Mouse (Mus musculus): ENCODE data around the gene Slc12a7.
A peak's percentile ranks its signal among the peaks of the same experiment; 100 is the strongest.
"Not testable (repeated sequence)": the region's sequence is repeated elsewhere in the genome, so short reads cannot be mapped to it uniquely, and the experiment has no call there.

The Slc12a7 gene

DNA sequence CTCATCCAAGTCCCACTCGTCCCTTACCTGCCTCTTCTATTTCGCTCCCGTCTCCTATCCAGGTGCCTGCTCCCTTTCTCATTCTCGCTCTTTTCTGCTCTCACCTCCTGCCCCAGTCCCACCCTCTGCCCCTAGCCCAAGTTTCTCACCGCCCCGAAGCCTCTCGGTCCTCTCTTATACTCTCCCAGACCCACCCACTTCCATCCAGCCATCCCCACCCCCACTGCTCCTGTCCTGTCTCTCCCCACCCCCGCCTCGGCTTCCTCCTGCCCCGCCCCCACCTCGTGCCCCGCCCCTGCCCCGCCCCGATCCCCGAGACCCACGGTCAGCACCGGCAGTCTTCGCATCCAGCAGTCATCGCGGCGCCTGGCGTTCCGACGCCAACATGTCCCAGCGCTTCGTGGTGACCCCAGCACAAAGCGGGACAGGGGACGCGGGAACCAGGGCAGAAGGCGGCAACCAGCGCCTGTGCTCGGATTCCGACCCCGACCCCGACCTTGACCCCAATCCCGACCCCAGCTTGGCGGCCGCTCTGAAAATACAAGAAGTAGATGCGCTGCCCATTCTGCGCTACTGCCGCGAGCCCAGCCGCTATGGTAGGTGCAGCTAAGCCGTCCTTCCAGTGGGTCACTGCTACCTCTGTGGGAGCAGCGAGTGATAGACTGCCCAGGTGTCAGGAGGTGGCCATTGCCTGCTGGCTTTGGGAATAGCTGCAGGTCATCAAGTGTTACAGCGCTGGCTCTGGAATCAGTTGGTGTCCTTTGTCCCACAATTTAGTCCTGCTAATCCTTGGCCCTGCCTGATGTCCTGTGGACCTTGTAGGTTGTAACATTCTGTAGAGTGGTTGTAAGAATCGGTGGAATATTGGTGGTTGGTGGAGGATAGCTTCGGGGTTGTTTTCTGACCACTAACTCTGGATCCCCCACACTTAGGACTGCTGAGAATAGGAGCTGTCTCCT, at the start of gene Slc12a7:
Slc12a7 (plus strand) TSS at position 353 of the 959 bp plus-strand sequence.
- DNase-seq (ENCODE audit: low spot score in 2 of 2): peak; percentile 36 to 52

DNA sequence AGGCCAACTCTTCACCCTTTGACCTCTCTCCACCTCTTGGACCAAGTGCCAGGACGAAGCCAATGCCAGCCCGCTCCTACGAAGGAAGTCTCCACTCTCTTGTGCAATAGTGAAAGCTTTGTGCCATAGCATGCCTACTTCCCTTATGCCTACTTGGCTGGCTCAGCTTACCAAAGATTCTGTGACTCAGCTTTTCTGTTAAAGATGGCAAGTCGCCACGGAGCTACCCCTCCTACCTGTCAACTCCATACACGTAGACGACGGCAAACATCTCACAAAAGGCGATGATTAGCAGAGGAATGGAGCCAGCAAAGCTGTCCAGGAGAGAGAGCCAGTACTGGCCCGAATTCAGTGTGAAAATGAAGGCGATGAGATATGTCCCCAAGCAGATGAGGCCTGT, 49.2 kb upstream of the Slc12a7 start:
- no peak for DNase-seq (ENCODE audit: low spot score in 2 of 2)

DNA sequence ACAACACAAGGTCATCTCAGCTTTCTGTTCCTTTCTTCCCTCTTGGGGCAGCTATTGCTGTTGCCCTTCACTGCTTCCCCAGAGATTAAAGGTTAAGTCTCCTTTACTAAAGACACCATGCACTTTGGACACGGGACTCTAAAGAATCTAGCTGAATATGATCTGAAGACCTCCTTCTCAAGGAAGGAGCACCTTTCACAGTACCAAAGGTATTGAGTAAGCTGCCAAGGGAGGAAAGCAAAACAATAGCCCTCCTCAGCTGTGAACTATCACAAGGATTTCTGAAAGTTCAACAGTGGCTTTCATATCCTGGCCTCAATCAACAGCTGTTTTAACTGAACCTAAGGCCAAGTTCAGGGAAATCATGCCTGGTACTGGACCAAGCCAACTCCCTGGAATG, 48.5 kb upstream of the Slc12a7 start:
- no peak for DNase-seq (ENCODE audit: low spot score in 2 of 2)

DNA sequence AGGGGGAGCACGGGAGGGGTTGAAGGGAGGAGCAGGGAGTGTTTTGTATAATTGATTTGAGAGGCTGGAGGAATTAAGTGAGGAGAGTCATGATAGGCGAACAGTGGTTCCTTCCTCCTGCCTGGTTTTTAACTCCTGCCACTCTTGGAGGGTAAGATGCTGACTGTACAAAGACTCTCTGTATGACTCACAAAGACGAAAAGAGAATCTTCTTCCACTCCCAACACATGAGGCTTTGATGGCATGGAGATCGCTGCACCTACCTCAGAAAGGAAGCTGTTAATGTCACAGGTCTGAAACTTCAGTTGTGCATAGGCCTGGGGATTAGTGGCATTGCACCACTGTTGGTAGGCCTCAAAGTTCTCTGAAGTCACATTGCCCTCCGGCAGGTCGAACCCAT, 47.4 kb upstream of the Slc12a7 start:
- DNase-seq (ENCODE audit: low spot score in 2 of 2): no peak

DNA sequence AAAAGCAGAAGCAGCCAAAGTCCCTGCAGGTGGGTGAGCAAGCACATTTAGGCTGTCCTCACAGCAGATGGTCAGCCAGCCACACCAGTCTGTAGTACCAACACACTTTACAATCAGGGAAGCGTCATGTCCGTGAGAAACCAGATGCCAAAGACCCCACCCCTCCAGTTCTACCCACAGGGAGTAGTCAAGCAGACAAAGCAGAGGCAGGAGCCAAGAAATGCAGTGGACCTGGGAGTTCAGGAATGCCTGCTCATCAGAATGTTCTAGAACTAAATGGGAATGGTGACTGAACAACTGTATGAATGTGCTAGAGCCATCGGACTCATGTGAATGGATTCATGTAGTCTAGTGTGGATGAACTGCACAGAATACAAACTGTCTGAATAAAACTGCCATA, 45.3 kb upstream of the Slc12a7 start:
- no peak for DNase-seq (ENCODE audit: low spot score in 2 of 2)

DNA sequence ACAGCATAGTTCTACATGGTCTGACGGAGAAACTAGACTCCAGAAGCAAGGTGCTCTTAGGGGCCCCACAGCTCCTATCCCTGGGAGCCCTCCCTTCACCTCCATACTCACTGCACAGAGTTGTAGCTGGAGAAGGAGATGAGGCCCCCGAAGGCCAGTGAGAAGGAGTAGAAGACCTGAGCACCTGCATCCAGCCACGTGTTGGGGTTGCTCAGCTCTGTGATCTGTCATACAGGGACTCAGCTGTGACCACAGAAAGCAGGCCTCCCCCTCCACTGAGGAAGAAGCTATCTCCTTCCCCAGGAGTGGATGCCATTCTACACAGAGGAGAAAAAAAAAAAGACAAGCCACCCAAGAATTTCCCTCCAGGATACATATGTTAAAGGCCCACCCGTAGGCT, 44.0 kb upstream of the Slc12a7 start:
- DNase-seq (ENCODE audit: low spot score in 2 of 2): no peak

DNA sequence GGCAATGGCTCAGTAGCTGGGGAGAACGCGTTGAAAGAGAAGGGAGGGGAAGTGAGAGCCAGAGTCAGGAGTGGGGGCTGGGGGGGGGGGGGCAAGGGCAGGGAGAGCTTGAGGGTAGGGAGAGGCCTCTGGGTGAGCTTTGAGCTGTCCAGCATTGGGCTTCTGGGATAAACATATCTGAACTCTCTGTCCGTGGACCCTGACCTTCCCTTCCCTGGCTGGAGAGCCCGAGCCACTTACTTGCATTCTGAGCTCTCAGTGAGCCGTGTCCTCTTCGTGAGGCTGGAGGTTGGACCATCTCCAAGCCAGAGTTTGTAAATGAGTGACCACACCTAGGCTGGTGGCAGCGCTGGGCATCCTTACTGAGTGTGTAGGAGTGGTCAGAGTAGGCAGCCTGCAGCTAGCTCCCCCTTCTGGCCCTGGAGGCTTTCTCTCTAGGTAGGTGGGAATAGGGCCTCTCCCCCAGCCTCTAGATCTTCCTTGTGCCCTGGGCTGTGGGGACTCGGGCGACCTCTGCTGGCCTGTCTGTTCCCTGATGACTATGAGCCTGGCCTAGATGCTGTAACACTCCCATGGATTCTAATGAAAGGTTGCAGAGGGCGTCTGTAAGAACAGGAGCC, 40.5 kb upstream of the Slc12a7 start:
- peak in 1 of 2 experiments; percentile 34 for DNase-seq (ENCODE audit: low spot score in 2 of 2)

DNA sequence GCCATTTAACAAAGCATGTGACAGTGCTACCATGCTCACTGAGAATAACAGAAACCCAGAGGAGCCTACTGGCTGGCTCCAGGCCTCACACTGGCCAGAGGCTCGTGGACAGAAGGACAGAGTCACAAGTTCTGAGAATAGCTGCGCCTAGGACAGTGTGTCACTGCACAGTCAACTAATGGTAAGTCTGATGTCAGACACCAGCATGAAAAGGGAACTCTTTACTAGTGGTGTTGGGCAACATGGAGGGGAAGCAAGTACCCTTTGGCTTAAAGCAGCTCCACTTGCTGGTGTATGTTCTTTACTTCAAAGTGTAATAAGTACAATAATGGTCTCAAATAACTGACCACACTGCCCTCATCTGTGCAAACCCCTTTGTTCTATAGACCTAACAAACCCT, 39.6 kb upstream of the Slc12a7 start:
- no peak for DNase-seq (ENCODE audit: low spot score in 2 of 2)

DNA sequence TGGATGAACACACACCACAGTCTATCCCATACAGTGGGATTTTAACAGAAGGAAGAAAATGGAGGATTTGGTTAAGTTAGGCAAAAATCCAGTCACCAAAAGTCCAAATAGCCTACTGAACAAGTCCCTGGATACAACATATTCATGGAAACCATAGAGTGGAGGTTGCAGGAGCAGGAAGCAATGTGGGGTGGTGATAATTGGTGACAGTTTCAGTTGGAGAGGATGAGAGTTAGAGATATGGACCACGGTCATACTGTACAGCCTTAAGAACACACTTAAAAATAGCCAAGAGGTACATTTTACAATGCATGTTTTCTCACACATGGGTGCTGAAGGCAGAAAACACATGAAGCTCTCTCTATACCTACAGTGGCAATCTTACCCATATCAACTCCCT, 37.9 kb upstream of the Slc12a7 start:
- DNase-seq (ENCODE audit: low spot score in 2 of 2): no peak

DNA sequence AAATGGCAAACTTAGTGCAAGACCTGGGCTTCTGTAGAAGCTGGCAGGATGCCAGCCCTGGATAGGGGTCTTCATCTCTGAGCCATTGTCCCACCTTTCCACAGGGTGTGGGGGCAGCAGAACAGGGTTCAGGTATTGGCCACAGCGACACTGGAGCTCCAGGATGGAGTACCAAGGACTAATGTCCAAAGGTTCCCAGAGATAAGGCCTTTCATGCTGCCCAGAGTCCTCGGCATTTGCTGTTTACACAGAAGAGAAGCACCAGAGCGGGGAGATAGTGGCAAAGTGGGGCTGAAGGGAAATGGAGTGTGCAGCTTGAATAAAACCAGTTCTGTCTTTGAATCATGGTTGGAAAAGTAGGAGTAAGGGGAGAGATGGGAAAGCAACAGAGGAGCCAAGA, 36.4 kb upstream of the Slc12a7 start:
- DNase-seq (ENCODE audit: low spot score in 2 of 2): no peak

DNA sequence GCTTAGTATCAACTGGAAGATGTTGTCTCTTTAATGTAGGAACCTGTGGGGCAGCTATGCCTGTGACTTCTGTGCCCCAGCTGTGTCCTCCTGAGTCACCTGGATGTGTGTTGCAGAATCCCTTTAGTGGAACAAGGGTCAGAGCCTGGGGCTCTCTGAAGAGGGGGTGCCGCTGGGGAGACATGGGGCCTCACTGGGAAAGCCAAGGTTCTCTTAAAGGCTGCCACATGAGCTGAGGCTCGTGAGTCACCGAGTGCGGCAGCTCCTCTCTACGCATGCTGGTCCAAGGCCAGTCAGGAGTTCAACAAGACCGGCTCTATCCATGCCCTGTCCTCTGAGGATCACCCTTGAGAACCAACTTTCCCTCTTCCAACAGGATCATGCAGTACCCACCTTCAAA, 33.2 kb upstream of the Slc12a7 start:
- DNase-seq (ENCODE audit: low spot score in 2 of 2): no peak

DNA sequence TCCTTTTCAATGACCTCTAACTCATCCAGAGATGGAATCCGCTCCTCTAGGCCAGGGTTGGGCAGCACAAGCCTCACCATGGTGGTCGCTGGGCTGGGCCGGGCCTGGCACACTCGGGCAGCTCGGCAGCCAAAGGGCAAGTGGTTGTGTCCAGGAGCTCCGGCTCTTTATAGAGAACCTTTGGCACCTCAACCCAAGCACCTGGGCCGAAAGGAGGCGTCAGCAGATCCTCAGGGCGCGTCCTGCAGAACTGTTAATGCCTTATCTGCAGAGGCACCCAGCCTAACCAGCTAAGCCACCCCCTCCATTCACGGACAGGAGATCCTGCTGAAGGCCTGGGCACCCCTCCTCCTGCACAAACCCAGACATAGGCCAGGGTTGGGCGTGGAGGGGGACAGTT, 32.3 kb upstream of the Slc12a7 start:
- no peak for DNase-seq (ENCODE audit: low spot score in 2 of 2)

DNA sequence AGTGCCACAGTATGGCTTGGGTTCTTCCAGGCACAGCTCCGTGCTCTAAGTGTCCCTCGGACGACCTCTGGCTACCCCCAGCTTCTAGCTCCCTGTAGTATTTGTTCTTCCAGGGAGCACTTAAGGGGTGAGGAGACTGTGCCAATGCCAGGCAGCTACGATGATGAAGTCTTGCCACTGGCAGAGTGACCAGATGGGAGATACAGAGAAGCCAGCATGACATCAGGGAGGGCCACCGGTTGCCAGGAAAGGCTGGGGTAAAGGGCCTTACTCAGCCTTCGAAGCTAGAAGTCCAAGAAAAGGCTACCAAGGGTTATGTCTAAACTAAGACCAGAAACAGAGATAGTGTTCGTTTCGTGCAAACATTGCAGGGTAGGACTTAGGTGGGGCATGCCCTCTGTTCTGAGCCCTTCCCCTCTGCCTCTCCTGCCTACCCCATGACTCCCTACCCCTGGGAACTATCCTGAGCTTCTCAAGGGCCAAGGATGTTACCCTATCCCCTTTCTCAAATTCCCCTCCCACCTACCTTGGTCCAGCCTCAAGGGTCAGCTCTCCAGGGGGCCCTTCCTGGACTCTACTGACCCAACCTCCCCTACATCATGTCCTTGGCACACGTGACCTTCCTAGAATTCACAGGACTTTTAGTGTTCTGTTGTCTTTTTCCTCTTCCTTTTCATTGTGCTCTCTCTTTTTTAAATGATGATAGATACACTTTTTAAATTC, 31.6 kb upstream of the Slc12a7 start:
- no peak for DNase-seq (ENCODE audit: low spot score in 2 of 2)

DNA sequence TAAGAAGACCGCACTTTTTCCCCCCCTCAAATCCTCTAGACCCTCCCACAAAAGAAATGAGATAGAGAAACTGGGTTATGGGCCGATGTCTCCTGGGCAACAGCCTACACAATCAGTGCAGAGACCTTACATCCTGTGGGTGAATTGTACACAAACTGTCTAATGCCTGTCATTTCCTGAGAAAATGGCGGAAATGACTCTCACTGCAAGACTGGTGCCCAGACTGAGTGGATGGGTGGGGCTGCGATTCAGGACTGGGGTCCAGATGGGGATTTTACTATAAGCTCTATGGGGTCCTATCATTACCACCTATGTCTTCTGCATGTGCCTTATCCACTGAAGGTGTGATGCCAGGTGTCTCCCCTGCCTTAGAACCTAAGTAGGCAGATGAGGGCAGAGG, 30.1 kb upstream of the Slc12a7 start:
- DNase-seq (ENCODE audit: low spot score in 2 of 2): no peak

DNA sequence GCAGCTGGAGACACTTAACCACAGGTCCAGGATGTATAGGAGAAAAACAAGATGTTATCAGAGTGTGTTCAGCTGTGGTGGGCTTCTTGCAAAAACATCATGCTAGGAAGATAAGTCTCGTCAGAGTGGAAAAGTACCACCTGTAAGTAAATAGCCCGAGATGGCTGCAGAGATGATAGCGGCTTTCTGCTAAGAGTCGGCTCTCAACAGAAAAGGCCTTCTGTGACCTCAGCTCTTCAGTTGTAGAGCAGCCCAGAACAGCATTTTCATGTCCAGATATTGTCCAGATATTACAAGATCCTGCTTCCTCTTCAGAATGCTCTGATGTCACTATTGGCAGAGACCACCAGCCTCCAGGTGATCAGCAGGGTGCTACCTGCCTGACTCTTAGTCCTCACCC, 29.4 kb upstream of the Slc12a7 start:
- DNase-seq (ENCODE audit: low spot score in 2 of 2): not testable (repeated sequence)

DNA sequence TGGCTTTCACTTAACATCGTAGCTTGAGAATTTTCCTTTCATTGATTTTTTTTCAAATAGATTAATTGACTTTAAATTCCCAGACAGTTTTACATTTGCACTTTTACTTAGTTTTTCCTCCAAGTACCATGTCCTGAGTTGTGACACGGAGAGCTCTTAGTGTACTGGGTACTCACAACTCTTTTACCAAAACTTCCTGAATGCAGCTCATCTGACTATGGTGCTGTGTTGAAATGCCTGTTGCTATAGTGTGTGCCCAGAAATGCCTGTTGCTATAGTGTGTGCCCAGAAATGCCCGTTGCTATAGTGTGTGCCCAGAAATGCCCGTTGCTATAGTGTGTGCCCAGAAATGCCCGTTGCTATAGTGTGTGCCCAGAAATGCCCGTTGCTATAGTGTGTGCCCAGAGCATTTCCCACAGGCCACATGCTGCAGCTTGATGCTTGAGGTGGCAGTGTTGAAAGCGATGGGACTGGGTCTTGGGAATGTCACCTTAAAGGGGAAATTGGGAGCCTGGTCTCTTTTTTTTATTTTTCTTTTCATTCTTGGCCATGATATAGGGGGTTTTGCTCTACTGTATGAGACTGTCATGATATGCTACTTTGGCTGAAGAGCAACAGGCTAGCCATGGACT, 28.1 kb upstream of the Slc12a7 start, which contains the start of gene Slc6a19:
Slc6a19 (minus strand) TSS at position 172 of the 632 bp plus-strand sequence.
- DNase-seq (ENCODE audit: low spot score in 2 of 2): no peak

DNA sequence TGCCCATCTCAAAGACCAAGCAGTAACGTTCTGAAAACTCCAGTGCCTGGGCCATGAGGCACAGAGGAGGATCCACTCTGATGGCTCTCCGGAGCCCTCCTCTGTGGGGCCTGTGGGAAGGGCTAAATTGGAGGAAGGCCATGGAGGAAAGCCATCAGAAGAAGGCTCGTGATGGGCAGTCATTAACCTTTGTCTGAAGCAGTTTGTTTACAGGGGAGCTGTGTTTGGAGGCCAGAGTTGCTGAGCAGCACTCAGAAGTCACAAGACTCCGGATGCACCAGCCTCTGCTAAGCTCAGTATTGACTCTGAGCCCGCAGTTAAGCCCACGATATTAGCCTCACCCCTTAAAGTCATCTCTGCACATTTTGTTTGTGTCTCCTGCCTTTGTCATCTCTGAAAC, 23.4 kb upstream of the Slc12a7 start:
- DNase-seq (ENCODE audit: low spot score in 2 of 2): no peak

DNA sequence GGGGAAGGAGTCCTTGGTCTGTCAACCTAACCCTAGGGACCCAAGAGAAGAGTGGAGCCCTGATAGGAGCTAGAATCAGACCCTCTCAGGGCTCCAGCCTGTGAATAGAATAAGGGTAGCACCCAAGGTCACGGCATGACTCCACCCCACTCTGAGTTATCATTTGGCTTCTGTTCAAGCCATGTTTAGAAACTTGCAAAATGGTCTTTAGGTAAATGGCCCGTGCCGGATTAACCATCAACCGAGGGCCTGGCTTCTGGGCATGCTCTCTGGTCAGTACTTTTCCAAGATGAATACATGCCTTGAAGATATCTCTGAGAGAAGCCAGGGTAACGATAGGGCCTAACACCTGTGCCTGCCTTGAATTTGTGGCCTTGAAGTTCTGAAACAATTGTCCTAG, 21.7 kb upstream of the Slc12a7 start:
- DNase-seq (ENCODE audit: low spot score in 2 of 2): no peak

DNA sequence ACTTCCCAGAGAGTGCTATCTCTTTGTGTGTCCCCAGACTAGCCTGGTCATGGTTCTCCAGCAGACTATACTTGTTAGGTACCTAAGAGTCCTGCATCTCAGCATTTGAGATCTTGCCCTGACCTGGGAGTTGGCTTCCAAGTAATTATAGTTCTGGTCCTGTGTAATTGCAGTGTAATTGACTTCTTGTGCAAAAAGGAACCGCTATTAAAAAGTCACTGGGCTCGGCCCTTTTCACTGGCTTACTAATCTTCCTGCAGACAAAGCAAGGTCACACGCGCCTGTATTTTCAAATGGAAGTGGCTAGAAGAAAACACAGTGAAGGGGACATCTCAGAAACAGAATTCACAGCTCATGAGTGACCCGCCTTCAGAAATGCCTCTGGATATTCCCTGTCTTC, 21.1 kb upstream of the Slc12a7 start:
- no peak for DNase-seq (ENCODE audit: low spot score in 2 of 2)

DNA sequence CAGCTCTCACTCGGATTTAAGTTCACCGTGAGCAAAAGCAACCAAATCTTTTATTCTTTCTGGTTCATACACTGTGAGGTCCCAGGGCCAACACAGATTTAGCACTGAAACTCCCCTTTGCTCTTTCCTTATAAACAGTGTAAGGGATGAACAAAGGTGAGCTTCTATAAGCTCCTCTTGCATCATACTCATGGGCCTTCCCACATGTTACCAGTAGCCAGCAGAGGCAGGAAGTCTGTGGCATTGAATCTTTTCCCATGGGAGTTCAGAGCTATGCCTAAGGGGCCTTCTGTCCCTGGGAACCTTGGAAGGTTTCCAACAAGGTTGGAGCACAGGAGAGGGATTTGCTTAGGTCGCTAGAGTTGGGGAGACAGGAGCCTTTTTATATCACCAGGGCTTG, 20.7 kb upstream of the Slc12a7 start:
- DNase-seq (ENCODE audit: low spot score in 2 of 2): no peak

DNA sequence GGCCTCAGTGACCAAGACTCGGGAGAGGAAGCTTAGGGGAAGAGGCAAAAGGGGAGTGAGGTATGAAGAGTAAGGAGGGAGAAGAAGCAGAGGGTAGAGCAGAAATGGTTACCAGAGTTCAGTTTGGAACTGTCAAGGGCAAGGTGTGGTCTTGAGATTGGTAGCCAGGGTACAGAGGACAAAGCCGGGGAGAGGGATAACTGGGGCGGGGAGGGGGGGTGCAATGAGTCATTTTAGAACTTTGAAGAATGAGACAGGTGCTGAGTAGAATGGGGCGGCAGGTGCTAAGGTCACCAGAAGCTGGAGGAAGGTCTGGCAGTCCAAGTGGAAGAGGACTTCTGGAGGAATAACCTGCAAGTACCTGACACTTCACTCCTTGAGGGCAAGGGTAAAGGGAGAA, 19.7 kb upstream of the Slc12a7 start:
- DNase-seq (ENCODE audit: low spot score in 2 of 2): no peak

DNA sequence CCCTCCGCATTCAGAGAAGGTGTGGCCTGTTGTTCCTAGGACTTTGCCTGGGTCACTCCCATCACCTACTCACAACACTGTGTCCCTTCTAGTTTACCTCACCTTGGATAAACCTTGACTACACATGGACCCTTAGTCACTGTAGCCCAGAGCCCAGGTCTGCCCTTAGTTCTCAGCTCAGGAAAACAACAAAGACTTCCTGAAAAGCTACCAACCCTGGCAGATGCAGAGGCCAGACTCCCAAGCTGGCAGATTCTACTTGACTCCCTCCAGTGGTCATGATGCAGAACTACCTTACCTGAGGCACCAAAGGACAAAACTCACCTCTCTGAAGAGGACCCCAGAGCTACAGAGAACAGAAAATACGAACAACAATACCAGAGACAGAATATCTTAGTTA, 18.9 kb upstream of the Slc12a7 start:
- no peak for DNase-seq (ENCODE audit: low spot score in 2 of 2)

Data from urinary bladder, adult 18-20 months (tissue).